Mouse (Mus musculus): Measurements from ENCODE around the gene Klhl7.

Gene Klhl7

GRCm38 (mm10) chr5:24181514-24182295 is 81.3 kb downstream of the Klhl7 start:
- no peak for DNase-seq (ENCODE audit: low spot score)

DNA sequence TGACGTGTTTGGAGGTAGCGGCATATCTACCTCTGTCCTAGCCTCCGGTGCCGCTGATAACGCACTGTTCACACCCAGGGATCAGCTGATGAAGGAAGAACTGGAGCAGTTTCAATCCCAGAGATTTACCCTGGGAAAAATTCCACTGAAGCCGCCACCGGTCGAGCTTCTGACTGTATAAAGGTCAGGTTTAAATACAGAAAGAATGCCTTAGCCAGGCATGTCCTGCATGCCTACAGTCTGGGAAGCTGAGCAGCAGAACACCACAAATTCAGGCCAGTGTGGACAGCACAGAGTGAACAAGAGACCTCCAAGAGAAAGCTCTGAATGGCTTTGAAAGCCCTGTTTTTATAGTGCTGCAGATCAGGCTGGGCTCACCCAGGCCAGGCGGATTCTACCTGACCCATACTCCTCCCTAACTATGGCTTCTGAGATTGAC is 81.9 kb downstream of the Klhl7 start:
- DNase-seq (ENCODE audit: low spot score), result no peak

- DNase-seq (ENCODE audit: low spot score), result no peak
Observed at GRCm38 (mm10) chr5:24183096-24183495, 82.7 kb downstream of the Klhl7 start.

- DNase-seq (ENCODE audit: low spot score), result no peak
Observed at GRCm38 (mm10) chr5:24184011-24184410, 83.6 kb downstream of the Klhl7 start.

- no peak for DNase-seq (ENCODE audit: low spot score)
Observed at GRCm38 (mm10) chr5:24188476-24188875, 88.1 kb downstream of the Klhl7 start.

DNA sequence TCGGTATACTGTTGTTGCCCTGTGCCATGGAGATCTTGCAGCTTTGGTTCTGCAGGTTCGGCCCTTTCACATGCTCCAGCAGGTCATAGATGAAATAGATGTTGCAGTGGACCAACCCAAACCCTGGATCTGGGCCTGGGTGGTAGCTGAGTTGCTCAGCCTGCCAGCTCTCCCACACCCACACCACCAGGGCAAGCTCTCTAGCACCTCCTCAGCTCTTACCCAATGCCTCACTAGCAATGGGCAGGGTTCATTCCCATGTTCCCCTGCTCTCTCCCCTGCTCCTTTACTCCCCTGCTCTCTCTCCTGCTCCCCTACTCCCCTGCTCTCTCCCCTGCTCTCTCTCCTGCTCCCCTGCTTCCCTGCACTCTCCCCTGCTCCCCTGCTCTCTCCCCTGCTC is 91.4 kb downstream of the Klhl7 start:
- DNase-seq (ENCODE audit: low spot score), result no peak

DNA sequence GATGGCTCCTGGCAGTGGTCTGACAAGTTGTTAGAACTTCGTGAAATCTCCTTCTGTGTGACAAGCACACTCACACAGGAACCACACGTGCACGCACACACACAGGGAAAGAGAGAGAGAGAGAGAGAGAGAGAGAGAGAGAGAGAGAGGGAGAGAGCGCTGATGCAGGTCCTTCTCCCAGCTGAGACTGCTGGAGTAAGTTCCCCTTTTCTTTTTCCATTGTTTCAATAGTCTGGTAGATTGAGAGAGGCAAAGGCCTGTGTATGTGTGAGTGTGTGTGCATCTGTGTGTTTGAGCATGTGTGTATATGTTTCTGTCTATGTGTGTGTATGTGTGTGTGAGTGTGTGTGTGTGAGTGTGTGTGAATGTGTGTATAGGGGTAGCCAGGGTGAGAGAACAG is 100.6 kb downstream of the Klhl7 start:
- DNase-seq (ENCODE audit: low spot score), result no peak

DNA sequence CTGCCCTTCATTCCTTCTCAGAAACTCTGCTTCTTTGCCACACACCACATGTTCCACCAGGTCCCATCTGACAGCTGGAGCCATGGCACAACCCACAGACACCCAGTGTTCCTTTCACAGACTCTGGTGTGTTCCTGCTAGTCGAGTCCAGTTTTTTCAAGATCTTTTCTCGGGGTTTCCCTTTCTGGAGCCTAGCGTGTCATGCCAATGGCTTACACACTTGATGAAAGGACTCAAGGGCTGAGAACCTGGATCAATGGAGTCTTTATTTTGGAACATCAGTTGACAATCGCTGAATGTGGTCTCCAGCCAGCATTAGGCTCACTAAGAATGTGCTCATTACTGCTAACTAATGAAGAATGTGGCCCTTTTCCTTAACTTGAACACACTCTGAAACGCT is 102.1 kb downstream of the Klhl7 start:
- DNase-seq (ENCODE audit: low spot score), result no peak

GRCm38 (mm10) chr5:24203266-24203665 is 102.9 kb downstream of the Klhl7 start:
- DNase-seq (ENCODE audit: low spot score), result no peak

DNA sequence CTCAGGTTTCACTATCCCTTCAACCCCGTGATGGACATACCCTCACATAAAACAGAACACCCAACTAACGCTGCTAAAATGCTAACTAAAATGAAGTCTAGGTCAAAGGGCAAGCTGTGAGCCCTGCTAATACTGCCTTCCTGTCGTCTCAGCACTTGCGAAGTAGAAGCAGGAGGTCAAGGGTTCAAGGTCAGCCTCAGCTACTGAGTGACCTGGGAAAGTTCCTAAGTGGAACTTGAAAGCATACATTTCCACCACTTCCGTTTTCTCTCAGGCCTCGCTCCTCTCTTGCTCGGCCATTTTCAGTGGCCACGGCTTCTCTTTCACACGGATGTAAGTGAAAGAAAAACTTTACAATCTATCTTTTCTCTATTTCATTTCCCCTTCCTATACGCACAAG is 107.6 kb downstream of the Klhl7 start:
- DNase-seq (ENCODE audit: low spot score), result no peak

- no peak for DNase-seq (ENCODE audit: low spot score)
Observed at GRCm38 (mm10) chr5:24208505-24208904, 108.1 kb downstream of the Klhl7 start.

Data from ovary, postnatal 36 days (tissue).